Mouse (Mus musculus) forebrain, postnatal 0 days (tissue): ENCODE measurements at regions not wholly inside any gene's neighbourhood (a gene's known extent, or its start where the extent isn't known, plus 50 kb on each side); places are given as distances from the start of the nearest gene placed in this dataset.

Source experiments
- ATAC-seq: fragments of 200-750 bp; cut with Nextera tagmentation; 2 replicates; pipeline ENCODE4 v1.8.0; 2017; ENCODE audit warnings: mild to moderate bottlenecking, moderate library complexity
- DNase-seq: peaks from one replicate; pipeline ENCODE4 v3.0.0-alpha.2; 2015
- H3K27ac ChIP-seq: fragments of 300-500 bp; sonication (generic); 2 replicates; pipeline ENCODE4 v1.5.1; 2014; ENCODE audit warnings: low read depth, mild to moderate bottlenecking, antibody characterized with exemption, low read length, moderate library complexity, mixed read lengths
- H3K27me3 ChIP-seq: fragments of 300-500 bp; sonication (generic); 2 replicates; pipeline ENCODE4 v1.6.1; 2014; ENCODE audit warnings: mild to moderate bottlenecking, low read length, mixed read lengths; ENCODE audit not compliant: insufficient read depth
- H3K36me3 ChIP-seq: fragments of 300-500 bp; sonication (generic); 2 replicates; pipeline ENCODE4 v1.6.1; 2014; ENCODE audit warnings: mild to moderate bottlenecking, moderate library complexity; ENCODE audit not compliant: insufficient read depth
- H3K4me1 ChIP-seq: fragments of 300-500 bp; sonication (generic); 2 replicates; pipeline ENCODE4 v1.6.1; 2014; ENCODE audit warnings: antibody characterized with exemption; ENCODE audit not compliant: insufficient read depth
- H3K4me2 ChIP-seq: fragments of 300-500 bp; sonication (generic); 2 replicates; pipeline ENCODE4 v1.6.1; 2014; ENCODE audit warnings: low read depth, mild to moderate bottlenecking, moderate library complexity
- H3K4me3 ChIP-seq: fragments of 300-500 bp; sonication (generic); 2 replicates; pipeline ENCODE4 v1.5.1; 2014; ENCODE audit warnings: low read depth, low read length, mixed read lengths
- H3K9ac ChIP-seq: fragments of 300-500 bp; sonication (generic); 2 replicates; pipeline ENCODE4 v1.6.1; 2014; ENCODE audit warnings: mild to moderate bottlenecking
- H3K9me3 ChIP-seq: fragments of 300-500 bp; sonication (generic); 2 replicates; pipeline ENCODE4 v1.6.1; 2016; ENCODE audit warnings: low read length
- CTCF ChIP-seq: sonication (generic); IDR thresholded peaks from 2 replicates; pipeline ENCODE4 v1.5.1; 2016; ENCODE audit warnings: antibody characterized with exemption, control low read depth, low read depth
- WGBS: fragments of 180-500 bp; shearing (Covaris S2); extraction: QIAGEN DNeasy Blood & Tissue Kit; methylation state at CpG from one replicate; pipeline ENCODE4 v1.1.7; 2014; 5-methylcytosine and 5-hydroxymethylcytosine counted together

GRCm38 (mm10) chr6:31124076-31124475 lies 165.2 kb upstream of the Klf14 start:
- no peak overlapping the region for H3K4me2 ChIP-seq
- DNase-seq (no peak), ATAC-seq (no peak)
- WGBS = 73% methylated on average over 6 of the region's 6 CpGs
- no peaks in the 10 kb centered on the region for H3K4me1 ChIP-seq
- H3K9me3 ChIP-seq = no peaks in the 10 kb centered on the region
- no peak for TF ChIP-seq CTCF
- H3K27me3 ChIP-seq = no peaks in the 10 kb centered on the region
- H3K9ac ChIP-seq = no peak overlapping the region
- H3K27ac ChIP-seq = no peak overlapping the region
- H3K36me3 ChIP-seq = no peaks in the 10 kb centered on the region
- H3K4me3 ChIP-seq = no peak overlapping the region

GRCm38 (mm10) chr6:31124872-31125271 lies 166.0 kb upstream of the Klf14 start:
- H3K4me2 ChIP-seq = no peak overlapping the region
- no peak for TF ChIP-seq CTCF
- 96% methylated on average over 4 of the region's 4 CpGs for WGBS
- DNase-seq (no peak), ATAC-seq (no peak)
- no peak overlapping the region for H3K9ac ChIP-seq
- H3K4me3 ChIP-seq = no peak overlapping the region
- H3K4me1 ChIP-seq = no peaks in the 10 kb centered on the region
- H3K36me3 ChIP-seq = no peaks in the 10 kb centered on the region
- H3K27me3 ChIP-seq = no peaks in the 10 kb centered on the region
- H3K9me3 ChIP-seq = no peaks in the 10 kb centered on the region
- no peak overlapping the region for H3K27ac ChIP-seq

- ATAC-seq (no peak), DNase-seq (no peak)
- Histone ChIP-seq H3K27ac (no peak overlapping the region), H3K4me2 (no peak overlapping the region), H3K9me3 (no peaks in the 10 kb centered on the region), H3K9ac (no peak overlapping the region), H3K27me3 (no peaks in the 10 kb centered on the region), H3K4me3 (no peak overlapping the region), H3K36me3 (no peaks in the 10 kb centered on the region), H3K4me1 (no peaks in the 10 kb centered on the region)
- peak; percentile 51 for TF ChIP-seq CTCF
- WGBS = 74% methylated on average over 19 of the region's 19 CpGs
These were observed 166.6 kb upstream of the Klf14 start for GRCm38 (mm10) chr6:31125328-31126118.

- Histone ChIP-seq H3K4me2 (no peak overlapping the region), H3K27me3 (no peaks in the 10 kb centered on the region), H3K27ac (no peak overlapping the region), H3K4me3 (no peak overlapping the region), H3K36me3 (no peaks in the 10 kb centered on the region), H3K9me3 (no peaks in the 10 kb centered on the region), H3K4me1 (no peaks in the 10 kb centered on the region), H3K9ac (no peak overlapping the region)
- DNase-seq (no peak), ATAC-seq (no peak)
- TF ChIP-seq CTCF = no peak
- WGBS = 80% methylated on average over 15 of the region's 15 CpGs
These were observed 167.4 kb upstream of the Klf14 start for GRCm38 (mm10) chr6:31126131-31126871.

GRCm38 (mm10) chr6:31129170-31129569 lies 170.3 kb upstream of the Klf14 start:
- 69% methylated on average over 7 of the region's 7 CpGs for WGBS
- no peak overlapping the region for H3K9ac ChIP-seq
- TF ChIP-seq CTCF = no peak
- H3K4me3 ChIP-seq = no peak overlapping the region
- H3K27me3 ChIP-seq = no peaks in the 10 kb centered on the region
- ATAC-seq (no peak), DNase-seq (no peak)
- no peaks in the 10 kb centered on the region for H3K4me1 ChIP-seq
- H3K9me3 ChIP-seq = no peaks in the 10 kb centered on the region
- no peak overlapping the region for H3K4me2 ChIP-seq
- H3K27ac ChIP-seq = no peak overlapping the region
- H3K36me3 ChIP-seq = no peaks in the 10 kb centered on the region

GRCm38 (mm10) chr6:31129987-31130386 lies 171.1 kb upstream of the Klf14 start:
- no peaks in the 10 kb centered on the region for H3K4me1 ChIP-seq
- no peak overlapping the region for H3K4me3 ChIP-seq
- 86% methylated on average over 7 of the region's 7 CpGs for WGBS
- no peak overlapping the region for H3K27ac ChIP-seq
- ATAC-seq (no peak), DNase-seq (no peak)
- H3K9me3 ChIP-seq = no peaks in the 10 kb centered on the region
- no peaks in the 10 kb centered on the region for H3K27me3 ChIP-seq
- H3K4me2 ChIP-seq = no peak overlapping the region
- H3K36me3 ChIP-seq = no peaks in the 10 kb centered on the region
- TF ChIP-seq CTCF = no peak
- no peak overlapping the region for H3K9ac ChIP-seq

- 72% methylated on average over 1 of the region's 1 CpGs for WGBS
- TF ChIP-seq CTCF = no peak
- H3K4me1 ChIP-seq = no peaks in the 10 kb centered on the region
- DNase-seq (no peak), ATAC-seq (no peak)
- no peak overlapping the region for H3K4me2 ChIP-seq
- H3K9me3 ChIP-seq = no peaks in the 10 kb centered on the region
- H3K27me3 ChIP-seq = no peaks in the 10 kb centered on the region
- H3K4me3 ChIP-seq = no peak overlapping the region
- H3K36me3 ChIP-seq = no peaks in the 10 kb centered on the region
- no peak overlapping the region for H3K27ac ChIP-seq
- no peak overlapping the region for H3K9ac ChIP-seq
These were observed 171.6 kb upstream of the Klf14 start for GRCm38 (mm10) chr6:31130522-31130921.
